Mouse (Mus musculus): ENCODE data around the gene Rnf113a2.

Rnf113a2 gene

DNA sequence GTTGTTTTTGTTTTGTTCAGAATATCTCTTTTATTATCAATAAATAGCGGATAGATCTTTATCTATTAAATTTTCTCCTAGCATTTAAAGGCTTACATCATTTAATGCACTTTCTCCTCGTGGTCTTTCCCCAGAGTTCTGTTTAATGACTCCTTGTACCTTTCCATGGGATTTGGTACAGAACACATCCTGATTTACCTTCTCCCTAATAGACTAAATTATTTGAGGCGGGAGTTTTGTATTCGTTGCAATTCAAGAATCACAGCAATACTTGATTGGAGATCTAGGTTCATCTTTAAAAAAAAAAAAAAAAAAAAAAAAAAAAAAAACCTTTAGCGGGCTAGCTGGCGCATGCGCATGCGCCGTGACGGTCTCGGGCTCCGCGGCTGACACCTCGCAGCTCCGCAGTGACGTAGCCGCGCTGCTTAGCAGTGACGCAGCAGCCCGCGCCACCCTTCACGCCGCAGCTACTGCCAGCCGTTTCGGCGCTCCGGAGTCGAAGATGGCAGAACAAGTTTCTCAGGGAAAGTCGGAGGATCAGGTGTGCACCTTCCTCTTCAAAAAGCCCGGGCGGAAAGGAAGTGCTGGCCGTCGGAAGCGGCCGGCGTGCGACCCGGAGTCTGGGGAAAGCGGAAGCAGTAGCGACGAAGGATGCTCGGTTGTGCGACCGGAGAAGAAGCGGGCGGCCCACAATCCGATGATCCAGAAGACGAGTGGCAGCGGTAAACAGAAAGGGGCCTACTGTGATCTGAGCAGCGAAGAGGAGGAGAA, at the start of gene Rnf113a2:
Gene Rnf113a2, plus strand, starts transcription at position 363 of the 771 bp plus-strand sequence.
- peak; percentile 85 for DNase-seq (ENCODE audit: low read depth, low spot score)

DNA sequence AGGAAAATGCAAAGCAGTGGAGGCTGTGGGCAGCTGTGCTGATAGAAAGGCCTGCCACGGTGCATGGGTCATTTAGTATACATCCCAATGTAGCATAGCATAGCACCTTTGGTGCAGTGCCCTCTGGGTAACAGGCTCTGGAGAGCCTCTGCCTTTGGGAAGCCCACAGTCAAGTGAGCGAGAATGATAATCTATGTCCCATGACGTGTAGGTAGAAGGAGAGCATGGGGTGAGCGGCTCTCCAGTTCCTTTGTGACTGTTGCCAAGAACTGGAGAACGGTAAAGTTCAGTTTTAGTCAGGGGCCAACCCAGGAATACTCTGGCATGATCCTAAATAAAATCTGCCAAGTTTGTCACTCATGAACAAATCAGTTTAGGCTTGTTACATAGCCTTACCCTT, 45.3 kb upstream of the Rnf113a2 start:
- no peak for DNase-seq (ENCODE audit: low read depth, low spot score)

DNA sequence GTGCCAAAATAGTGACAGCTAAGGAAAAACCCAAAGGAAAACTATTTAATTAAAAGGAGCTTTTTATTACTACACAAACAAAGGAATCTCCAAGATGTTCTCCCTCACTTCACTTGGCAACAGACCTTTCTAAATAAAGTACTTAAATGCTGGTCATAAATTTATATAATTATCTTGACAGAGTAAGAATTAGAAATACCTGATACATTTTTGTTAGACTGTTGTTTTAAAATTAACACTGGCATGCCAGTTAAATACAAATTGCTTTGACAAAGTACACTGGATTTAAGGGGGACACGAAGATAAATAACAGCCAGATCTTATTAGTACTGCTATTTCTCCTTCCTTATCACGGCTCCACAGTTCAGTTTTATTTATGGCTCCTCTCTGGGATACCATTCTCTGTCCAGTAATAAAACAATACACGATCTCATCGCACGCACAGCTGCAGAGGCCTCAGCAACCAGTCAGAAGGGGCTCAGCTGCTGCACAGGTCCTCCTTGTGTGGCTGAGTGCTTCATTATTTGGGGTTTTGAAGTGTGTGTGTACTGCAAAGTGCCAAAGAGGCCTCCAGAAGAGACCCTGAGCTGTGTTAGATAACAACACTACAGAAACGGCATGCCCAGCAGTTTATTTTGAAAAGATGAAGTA, 43.0 kb upstream of the Rnf113a2 start:
- no peak for DNase-seq (ENCODE audit: low read depth, low spot score)

DNA sequence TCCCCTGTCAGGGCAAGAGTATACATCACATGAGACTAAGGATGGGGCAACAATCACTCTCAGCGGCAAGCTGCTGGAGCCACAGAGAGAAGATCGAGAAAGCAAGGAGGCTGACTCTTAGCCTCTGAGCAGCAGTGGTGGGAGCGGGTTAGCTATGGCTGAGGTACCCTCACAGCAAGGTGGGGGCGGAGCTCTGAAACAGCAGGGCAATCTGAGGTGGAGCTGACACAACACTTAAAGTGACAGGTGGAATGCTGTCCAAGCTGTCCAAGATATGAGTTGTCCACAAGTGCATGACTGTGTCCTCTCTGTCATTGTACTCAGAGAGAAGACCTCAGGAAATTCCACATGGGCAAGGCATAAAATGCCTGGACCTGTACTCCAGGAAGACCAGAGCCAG, 34.6 kb upstream of the Rnf113a2 start:
- DNase-seq (ENCODE audit: low read depth, low spot score): no peak

DNA sequence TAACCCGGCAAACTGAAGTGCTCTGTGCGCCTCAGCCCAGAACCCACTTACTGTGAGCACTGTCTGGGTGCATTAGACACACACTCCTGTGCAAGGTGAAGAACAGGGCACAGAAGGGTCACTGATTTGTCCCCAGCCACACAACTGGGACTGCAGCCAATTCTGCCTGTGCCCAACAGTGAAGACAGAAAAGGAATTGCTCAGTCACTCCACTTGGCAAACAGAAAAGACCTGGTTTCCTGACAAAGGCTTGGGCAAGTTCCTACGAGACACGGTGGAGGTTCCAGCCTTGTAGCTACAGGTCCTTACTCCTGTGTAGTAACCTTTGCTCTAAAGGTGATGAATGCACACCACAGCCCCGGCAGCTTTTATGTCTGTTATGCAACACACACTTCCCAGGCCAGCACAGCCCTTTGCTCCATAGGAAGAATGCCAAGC, 32.3 kb upstream of the Rnf113a2 start:
- DNase-seq (ENCODE audit: low read depth, low spot score): no peak

DNA sequence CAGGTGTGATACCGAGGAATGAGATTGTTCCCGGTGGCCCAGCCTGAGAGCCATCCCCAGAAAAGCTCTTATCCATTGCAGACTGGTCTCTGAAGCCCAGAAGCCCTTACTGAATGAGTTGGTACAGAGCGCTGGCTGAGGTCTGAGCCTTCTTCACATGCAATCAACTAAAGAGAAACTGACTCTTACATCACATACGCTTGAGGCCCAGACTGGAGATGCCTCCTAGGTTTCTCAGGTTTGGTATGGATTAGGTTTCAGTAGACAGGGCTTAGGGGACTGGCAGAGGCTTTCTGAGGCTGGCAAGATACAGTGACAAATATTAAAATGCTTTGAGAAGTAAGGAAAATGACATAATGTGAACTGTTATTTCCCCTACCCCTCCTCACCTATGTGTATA, 31.6 kb upstream of the Rnf113a2 start:
- no peak for DNase-seq (ENCODE audit: low read depth, low spot score)

DNA sequence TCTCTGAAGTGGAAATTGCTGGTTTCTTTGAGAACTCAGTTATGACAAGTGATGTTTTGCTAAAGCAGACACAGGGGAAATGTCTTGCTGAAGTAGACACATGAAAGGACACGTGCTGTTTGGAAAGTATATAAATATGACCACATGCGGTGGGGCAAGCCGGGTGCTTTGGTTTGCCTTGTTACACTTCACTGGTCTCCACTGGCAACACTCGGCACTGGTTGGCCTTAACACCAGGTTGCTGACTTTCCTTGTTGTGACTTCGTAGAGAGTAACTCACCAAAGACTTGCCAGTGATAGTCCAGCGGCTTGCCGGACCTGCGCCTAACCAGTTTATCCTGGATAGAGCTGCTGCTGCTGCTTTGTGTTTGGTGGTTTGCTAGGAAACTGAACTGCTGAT, 28.9 kb upstream of the Rnf113a2 start:
- no peak for DNase-seq (ENCODE audit: low read depth, low spot score)

DNA sequence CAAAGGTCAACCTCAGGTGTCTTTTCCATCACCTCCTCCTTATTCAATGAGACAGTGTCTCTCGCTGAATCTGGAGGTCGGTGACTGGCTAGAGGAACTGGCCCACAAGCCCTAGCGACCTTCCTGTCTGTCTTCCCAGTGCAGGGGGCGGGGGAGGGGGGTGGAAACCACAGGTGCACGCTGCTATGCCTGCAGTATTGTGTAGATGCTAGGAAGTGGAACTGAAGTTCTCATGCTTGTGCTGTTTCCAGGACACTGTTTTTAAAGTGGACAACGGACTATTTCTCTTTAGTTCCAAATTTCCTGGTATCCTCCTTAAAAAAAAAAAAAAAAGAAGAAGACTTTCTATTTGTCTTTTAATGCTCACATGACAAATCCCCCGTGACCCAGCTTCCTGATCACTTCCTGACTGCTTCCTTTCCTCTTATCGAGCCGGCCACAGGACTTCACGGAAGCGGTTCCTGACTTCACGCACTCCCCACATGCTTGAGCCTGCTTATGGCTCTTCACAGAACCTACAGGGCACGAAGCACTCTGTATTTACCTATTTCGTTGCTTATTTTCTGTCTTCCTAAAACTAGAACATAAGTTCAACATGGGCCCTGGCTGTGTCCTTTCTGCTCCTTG, 28.1 kb upstream of the Rnf113a2 start:
- DNase-seq (ENCODE audit: low read depth, low spot score): no peak

DNA sequence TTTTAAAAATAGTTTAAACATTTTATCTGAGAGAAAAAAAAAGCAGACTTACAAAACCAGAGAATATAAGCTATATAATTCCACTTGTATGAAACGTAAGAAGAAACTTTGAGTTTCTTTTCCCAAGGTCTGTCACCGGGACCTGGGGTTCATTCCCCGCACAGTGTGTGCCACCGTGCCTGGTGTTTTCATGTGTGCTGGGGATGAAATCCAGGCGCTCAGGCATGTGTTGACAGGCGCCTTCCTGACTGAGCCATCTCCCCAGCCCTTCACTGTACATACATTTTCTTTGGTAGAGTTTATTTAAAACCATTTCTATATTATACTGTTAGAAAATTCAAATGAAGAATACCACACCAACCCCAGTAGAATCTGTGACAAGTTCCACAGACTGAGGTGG, 26.7 kb upstream of the Rnf113a2 start:
- DNase-seq (ENCODE audit: low read depth, low spot score): no peak

DNA sequence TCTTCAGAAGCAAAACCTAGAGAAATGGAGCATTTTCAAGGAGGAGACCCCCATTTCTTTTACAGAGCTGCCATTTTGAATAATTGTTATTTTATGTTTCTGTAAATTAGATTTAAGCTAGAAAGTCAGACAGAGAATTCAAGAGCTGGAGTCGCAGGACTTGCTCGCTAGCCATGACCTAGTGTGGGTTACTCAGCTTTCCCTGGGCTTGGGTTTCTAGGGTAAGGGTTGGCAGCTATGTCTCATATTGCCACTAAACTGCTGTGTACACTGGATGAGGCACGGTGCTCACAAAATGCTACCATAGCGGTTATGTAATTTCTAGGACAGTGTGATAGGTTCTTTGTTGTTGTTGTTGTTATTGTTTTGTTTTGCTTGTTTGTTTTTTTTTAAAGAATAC, 24.3 kb upstream of the Rnf113a2 start:
- DNase-seq (ENCODE audit: low read depth, low spot score): no peak

DNA sequence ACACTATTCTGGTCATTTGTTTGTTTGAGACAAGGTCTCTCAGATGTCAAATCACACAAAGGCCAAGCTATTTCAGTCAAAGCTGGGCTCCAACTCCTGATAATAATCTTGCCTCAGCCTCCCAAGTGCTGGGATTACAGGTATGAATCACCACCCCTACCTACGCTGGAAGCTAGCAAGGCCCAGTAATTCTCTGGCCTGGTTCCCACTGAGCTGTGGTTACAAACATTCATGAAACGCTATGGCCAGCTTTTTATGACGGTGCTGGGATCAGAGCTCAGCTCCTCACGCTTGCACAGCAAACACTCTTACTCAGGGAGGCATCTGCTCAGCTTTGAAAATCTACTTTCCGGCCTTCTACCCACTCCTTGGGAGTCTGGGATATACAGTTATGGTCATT, 23.1 kb upstream of the Rnf113a2 start:
- no peak for DNase-seq (ENCODE audit: low read depth, low spot score)

DNA sequence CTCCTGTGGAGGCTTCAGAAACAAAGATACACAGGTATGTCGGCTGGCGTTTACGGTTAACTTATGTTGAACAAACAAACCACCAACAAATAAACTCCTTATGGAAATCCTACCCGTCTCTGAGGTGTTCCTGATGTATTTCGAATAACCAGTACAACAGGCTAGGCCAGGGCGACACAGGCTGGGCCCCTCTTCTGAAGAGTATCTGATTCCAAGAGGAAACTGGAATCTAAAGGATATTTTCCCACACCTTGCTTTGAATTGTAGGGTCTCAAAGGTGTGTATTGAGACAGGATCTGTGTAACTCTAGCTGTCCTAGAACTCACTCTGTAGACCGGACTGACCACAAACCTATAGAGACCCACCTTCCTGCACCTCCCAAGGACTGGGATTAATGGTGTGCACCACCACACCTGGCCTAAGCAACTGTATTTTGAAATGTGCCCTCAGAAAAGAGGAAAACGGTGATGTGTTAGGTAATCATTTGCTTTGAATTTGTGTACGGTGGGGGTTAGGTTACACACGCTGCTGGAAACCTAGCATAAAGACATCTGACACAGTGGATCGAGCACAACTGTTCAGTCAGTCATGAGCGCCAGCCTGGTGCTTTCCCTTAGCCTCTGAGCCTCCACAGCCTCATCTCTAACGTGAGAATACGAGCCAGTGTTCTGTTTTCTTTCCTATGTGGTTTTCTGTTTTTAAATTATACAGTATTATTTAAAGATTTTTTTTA, 19.9 kb upstream of the Rnf113a2 start:
- DNase-seq (ENCODE audit: low read depth, low spot score): no peak

DNA sequence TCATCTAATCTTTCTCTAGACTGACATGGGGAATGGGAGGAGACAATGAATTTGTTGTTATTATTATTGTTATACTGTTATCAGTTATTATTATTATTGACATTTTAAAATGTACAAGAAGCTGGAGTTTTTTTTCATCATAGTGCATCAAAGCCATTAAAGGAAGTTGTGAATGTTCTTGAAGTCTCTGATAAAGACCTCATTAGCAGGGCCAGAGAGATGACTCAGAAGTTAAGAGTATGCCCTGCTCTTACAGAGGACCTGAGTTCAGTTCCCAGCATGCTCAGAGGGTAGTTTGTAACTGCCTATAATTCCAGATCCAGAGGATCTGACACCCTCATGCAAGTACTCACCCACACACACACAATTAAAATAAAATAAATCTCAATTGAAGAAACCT, 19.3 kb upstream of the Rnf113a2 start:
- no peak for DNase-seq (ENCODE audit: low read depth, low spot score)

DNA sequence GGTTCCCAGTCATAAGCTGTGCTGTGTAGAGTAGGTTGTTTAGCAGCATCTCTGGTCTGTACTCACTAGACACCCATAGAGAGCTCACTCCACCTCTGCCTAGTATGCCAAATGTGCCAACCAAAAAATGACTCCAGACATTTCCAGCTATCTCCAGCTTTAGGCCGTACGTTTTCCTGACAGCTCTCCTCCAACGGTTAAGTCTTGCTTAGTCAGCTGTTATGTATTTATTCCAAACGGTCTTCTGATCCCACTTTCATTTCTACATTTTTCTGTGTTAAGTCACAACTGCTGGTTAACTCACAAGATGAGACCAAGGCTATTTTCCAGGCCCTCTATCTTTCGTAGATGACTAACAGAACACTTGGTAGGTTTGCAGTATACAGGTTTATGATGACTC, 18.4 kb upstream of the Rnf113a2 start:
- no peak for DNase-seq (ENCODE audit: low read depth, low spot score)

DNA sequence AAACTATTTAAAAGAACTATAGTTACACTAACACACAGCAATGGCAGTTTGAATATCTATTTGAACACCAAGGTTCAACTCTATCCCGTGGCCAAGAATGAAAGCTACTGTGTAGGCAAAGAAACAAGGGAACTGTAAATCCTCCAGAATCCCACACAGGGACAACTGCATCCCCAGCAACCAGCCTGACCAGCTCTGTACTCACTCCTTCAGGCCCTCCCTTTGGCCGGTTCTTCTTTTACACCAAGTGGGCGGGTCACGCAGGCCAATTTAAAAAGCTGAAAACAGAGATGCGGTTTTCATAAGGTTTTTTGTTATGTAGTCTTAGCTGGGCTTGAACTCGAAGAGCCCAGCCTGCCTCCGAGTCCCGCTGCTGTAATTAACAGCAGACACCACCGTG, 17.9 kb upstream of the Rnf113a2 start:
- no peak for DNase-seq (ENCODE audit: low read depth, low spot score)

DNA sequence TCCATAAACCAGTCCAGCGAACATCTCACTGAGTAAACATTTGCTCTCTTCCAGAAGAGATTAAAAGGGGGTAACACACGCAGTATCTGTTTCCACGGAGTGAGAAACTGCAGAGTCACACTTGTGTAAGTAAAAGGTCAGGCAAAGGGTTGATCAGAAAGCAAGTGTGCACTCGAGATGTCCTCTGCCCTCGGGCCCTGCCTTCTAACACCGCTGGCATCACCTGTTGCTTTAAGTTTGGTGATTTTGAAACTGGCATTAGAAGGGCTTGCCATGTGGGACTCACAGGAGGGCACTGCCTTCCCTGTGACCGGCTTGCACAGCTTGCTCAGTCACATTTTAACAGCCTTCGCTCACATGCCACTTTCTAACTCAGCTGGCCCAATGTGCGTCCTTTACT, 17.3 kb upstream of the Rnf113a2 start:
- DNase-seq (ENCODE audit: low read depth, low spot score): no peak

DNA sequence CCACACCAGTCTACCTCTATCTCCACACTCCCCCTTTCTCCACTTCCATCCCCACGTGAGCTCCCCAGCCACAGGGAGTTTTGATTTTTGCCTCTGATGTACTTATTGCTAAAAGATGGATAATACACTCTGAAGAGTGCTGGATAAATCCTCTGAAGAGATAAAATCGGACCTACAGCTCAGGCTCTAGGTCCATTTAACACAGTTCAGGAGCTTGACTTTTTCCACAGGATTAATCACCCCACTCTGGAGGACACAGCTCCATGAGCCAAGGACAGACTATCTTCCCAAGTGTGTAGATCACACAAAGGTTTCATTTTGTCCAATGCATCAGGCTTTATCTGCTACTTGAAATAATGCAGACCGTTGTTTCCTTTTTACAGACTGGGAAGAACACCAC, 16.9 kb upstream of the Rnf113a2 start:
- no peak for DNase-seq (ENCODE audit: low read depth, low spot score)

DNA sequence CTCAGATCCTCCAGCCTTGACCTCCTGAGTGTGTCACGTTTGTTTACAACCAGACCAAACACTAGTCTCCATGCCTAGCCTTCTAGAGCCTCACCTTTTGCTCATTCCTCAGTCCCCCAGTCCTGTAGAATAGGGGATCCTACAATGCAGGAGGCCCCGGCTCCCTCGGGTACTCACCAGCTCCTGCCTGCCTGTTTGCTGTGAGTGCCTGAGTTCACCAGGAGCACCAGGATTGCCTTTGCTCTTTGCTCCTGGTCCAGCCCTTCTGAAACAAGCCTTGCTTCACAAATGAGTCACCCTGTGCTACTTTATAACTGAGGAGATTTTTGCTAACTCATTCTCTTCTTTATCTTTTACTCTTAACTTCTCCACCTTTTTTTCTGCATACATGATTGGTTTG, 16.3 kb upstream of the Rnf113a2 start:
- DNase-seq (ENCODE audit: low read depth, low spot score): no peak

DNA sequence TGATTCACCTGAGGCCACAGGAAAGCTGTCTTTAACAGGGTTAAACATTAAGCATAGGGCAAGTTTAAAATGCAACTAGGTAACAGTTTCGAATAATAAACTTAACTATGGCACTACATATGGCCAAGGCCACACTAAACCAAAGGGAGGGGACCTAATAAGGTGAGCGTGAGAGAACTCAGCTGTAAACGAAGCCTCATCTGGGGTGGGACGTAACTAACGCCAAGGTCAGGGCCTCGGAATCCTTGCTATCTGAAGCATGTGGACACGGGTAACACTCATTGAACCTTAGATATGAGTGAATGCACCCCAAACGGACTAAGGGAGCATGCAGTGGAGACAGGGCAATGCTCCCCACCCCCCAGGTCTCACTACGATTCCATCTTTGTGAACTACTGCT, 14.1 kb upstream of the Rnf113a2 start:
- DNase-seq (ENCODE audit: low read depth, low spot score): no peak

DNA sequence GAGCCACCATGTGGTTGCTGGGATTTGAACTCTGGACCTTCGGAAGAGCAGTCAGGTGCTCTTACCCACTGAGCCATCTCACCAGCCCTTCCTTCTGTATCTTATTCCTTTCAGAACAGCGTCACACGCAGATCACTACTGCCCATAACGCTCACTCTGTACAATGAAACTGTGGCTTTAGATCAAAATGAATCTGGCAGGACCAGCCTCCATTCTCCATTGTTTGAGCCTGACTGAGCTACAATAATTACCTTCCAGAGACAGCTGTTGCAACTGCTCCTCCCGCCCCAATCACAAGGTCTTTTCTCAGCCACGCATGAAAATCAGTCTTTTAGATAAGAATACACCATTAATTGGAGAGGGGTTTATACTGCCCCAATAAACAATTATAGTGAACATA, 12.5 kb upstream of the Rnf113a2 start:
- DNase-seq (ENCODE audit: low read depth, low spot score): no peak

DNA sequence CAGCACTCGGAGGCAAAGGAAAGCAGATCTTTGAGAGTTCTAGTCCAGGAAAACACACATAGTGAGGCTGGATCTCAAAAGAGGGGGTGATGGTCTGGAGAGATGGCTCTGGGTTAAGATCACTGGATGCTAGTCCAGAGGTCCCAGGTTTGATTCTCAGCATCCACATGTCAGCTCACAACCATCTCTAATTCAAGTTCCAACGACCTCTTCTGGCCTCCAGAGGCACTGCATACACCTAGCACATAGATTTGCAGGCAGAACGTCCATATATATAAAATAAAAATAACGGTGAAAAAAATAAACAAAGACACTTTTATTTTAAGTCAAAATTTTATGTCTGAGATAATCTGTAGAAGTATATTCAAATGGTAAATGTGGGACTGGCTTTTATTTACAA, 9.7 kb upstream of the Rnf113a2 start:
- peak; percentile 18 for DNase-seq (ENCODE audit: low read depth, low spot score)

Data from WW6 (cell line).